Mouse (Mus musculus) thymus, adult 18-20 months (tissue): Measurements from ENCODE around the gene Ermard.

Experiments used
- DNase-seq, 2 experiments: peaks; one replicate each; pipeline ENCODE4 v3.0.0; 2022; ENCODE audit warnings: mixed read lengths in 2 of 2

The Ermard gene

GRCm38 (mm10) chr17:15065391-15066024 is 24.5 kb downstream of the Ermard start:
- no peak for DNase-seq

GRCm38 (mm10) chr17:15066066-15066465 is 25.1 kb downstream of the Ermard start:
- no peak for DNase-seq

GRCm38 (mm10) chr17:15066911-15067310 is 25.9 kb downstream of the Ermard start:
- no peak for DNase-seq

GRCm38 (mm10) chr17:15068040-15068792 is 27.2 kb downstream of the Ermard start:
- DNase-seq = no peak

GRCm38 (mm10) chr17:15069124-15069523 is 28.1 kb downstream of the Ermard start:
- DNase-seq = no peak

GRCm38 (mm10) chr17:15072211-15072610 is 31.2 kb downstream of the Ermard start:
- DNase-seq = no peak

GRCm38 (mm10) chr17:15075033-15075432 is 34.0 kb downstream of the Ermard start:
- no peak for DNase-seq

- DNase-seq = no peak
Observed at GRCm38 (mm10) chr17:15077536-15077935, 36.5 kb downstream of the Ermard start.

GRCm38 (mm10) chr17:15084226-15084848 is 43.3 kb downstream of the Ermard start:
- DNase-seq = no peak

- DNase-seq = no peak
Observed at GRCm38 (mm10) chr17:15085006-15085405, 44.0 kb downstream of the Ermard start.

GRCm38 (mm10) chr17:15088166-15088565 is 47.2 kb downstream of the Ermard start:
- no peak for DNase-seq

- DNase-seq = no peak
Observed at GRCm38 (mm10) chr17:15088591-15089001, 47.6 kb downstream of the Ermard start.

GRCm38 (mm10) chr17:15091739-15092138 is 50.7 kb downstream of the Ermard start:
- DNase-seq = no peak

GRCm38 (mm10) chr17:15093523-15093922 is 52.5 kb downstream of the Ermard start:
- DNase-seq = no peak

- DNase-seq = no peak
Observed at GRCm38 (mm10) chr17:15096853-15097252, 55.8 kb downstream of the Ermard start.

GRCm38 (mm10) chr17:15098677-15099076 is 57.7 kb downstream of the Ermard start:
- no peak for DNase-seq

GRCm38 (mm10) chr17:15101355-15101754 is 60.3 kb downstream of the Ermard start:
- DNase-seq = no peak

GRCm38 (mm10) chr17:15107143-15107649 is 66.2 kb downstream of the Ermard start:
- DNase-seq = no peak

- DNase-seq = no peak
Observed at GRCm38 (mm10) chr17:15108473-15109441, 67.7 kb downstream of the Ermard start.

- DNase-seq = no peak
Observed at GRCm38 (mm10) chr17:15115550-15115949, 74.5 kb downstream of the Ermard start.

- no peak for DNase-seq
Observed at GRCm38 (mm10) chr17:15120096-15120495, 79.1 kb downstream of the Ermard start.

- DNase-seq = no peak
Observed at GRCm38 (mm10) chr17:15120569-15120968, 79.6 kb downstream of the Ermard start.
